Mouse (Mus musculus) embryonic fibroblast, embryonic 13.5 days (primary cell): ENCODE data around the gene Iqschfp.

Source experiments
- CTCF ChIP-seq: IDR thresholded peaks from 2 replicates; pipeline ENCODE4 v1.5.1; 2011; ENCODE audit warnings: mild to moderate bottlenecking, control low read depth, low read length, moderate library complexity, borderline replicate concordance; ENCODE audit not compliant: insufficient read depth
- POLR2A ChIP-seq: IDR thresholded peaks from 2 replicates; pipeline ENCODE4 v1.6.1; 2011; ENCODE audit warnings: low read depth, mild to moderate bottlenecking, control low read depth, low read length, moderate library complexity

DNA sequence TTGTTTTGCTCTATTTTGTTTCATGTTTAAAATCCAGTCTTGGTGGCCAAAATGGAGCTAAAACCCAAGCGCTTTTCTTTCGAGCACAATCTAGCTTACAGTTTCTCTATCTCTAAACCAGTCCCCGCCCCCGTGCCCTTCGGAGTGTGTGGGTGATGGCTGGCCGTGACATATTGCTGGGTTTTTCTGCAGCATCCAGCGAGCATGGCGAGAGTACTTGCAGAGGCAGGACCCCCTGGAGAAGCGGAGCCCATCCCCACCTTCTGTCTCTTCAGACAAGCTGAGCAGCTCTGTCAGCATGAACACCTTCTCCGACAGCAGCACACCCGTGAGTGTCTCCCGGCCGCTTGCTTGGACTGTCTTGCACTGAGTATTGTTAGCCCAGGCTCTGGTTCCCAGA lies 163.0 kb downstream of the Iqschfp start:
- TF ChIP-seq CTCF (no peak), POLR2A (no peak)
